Mouse (Mus musculus) embryonic facial prominence, embryonic 13.5 days (tissue): ENCODE data around the gene Spef1. TPM values are rescaled to one million over a fixed set of nuclear protein-coding genes. Genes with fewer than 3 reads are reported as not detected.

Experiments
- ATAC-seq: fragments of 200-750 bp; cut with Nextera tagmentation; 2 replicates; pipeline ENCODE4 v1.8.0; 2017; ENCODE audit warnings: low read depth; ENCODE audit not compliant: insufficient number of reproducible peaks, insufficient read depth, low FRiP score, low TSS enrichment
- H3K27ac ChIP-seq: fragments of 300-500 bp; sonication (generic); 2 replicates; pipeline ENCODE4 v1.5.1; 2015; ENCODE audit warnings: moderate library complexity, mild to moderate bottlenecking, inconsistent platforms
- H3K27me3 ChIP-seq: fragments of 300-500 bp; sonication (generic); 2 replicates; pipeline ENCODE4 v1.6.1; 2015; ENCODE audit warnings: mild to moderate bottlenecking, inconsistent platforms
- H3K36me3 ChIP-seq: fragments of 300-500 bp; sonication (generic); 2 replicates; pipeline ENCODE4 v1.6.1; 2015; ENCODE audit warnings: mild to moderate bottlenecking, inconsistent platforms
- H3K4me1 ChIP-seq: fragments of 300-500 bp; sonication (generic); 2 replicates; pipeline ENCODE4 v1.6.1; 2015; ENCODE audit warnings: inconsistent platforms
- H3K4me2 ChIP-seq: fragments of 300-500 bp; sonication (generic); 2 replicates; pipeline ENCODE4 v1.6.1; 2015; ENCODE audit warnings: moderate library complexity, mild to moderate bottlenecking, inconsistent platforms
- H3K4me3 ChIP-seq: fragments of 300-500 bp; sonication (generic); 2 replicates; pipeline ENCODE4 v1.5.1; 2015; ENCODE audit warnings: mild to moderate bottlenecking, inconsistent platforms
- H3K9ac ChIP-seq: fragments of 300-500 bp; sonication (generic); 2 replicates; pipeline ENCODE4 v1.6.1; 2015; ENCODE audit warnings: mild to moderate bottlenecking, inconsistent platforms
- H3K9me3 ChIP-seq: fragments of 300-500 bp; sonication (generic); 2 replicates; pipeline ENCODE4 v1.6.1; 2016; ENCODE audit warnings: inconsistent platforms
- WGBS: fragments of 180-500 bp; shearing (Covaris S2); methylation state at CpG from one replicate; pipeline ENCODE4 v1.1.7; 2015; ENCODE audit warnings: mixed read lengths; 5-methylcytosine and 5-hydroxymethylcytosine counted together
- polyA plus RNA-seq: library from polyadenylated mRNA; unstranded; fragments of >200 nt; fragmentation: Nextera tagmentation; extraction: Ambion mirVana; gene quantifications from 2 replicates; pipeline ENCODE4 v1.2.1, GENCODE M21; 2015

The Spef1 gene
- polyA plus RNA-seq, 1 experiment from 2014 or later, result 4.4 TPM

DNA sequence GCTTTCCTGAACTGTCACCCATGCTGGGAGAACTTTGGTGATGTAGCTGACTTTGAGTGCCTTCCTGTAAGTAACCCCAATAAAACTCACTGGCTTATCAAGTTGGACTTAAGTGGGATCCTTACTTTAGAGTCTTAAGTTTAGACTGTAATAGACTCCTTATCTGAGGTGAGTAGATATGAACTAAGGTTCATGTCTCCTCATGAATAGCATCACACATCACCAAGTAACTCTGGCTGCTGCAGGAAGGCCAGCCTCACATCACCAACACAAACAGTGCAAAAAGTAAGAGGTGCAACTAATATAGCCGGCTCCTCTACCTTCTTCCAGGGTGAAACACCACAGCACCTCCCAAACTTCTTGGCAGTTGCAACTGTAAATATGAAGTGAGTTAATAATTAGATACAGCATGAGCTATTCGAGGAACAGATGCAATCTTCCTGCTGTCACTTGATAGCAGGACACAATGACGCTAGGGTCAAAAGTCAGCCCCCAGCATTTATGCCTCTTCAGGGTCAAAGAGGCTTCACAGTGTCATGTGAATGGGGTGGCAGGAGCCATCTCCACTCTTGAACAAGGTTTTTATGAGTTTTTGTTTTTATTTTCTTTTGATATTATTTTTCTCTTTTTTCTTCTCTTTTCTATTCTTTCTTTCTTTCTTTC is 34.9 kb upstream of the Spef1 start:
- Histone ChIP-seq H3K4me2 (no peak overlapping the region), H3K4me3 (no peak overlapping the region), H3K9ac (no peak overlapping the region), H3K27me3 (no peaks in the 10 kb centered on the region), H3K9me3 (no peaks in the 10 kb centered on the region), H3K4me1 (no peaks in the 10 kb centered on the region), H3K27ac (no peak overlapping the region), H3K36me3 (no peaks in the 10 kb centered on the region)
- no peak for ATAC-seq
- 65% methylated on average over 3 of the region's 3 CpGs for WGBS

DNA sequence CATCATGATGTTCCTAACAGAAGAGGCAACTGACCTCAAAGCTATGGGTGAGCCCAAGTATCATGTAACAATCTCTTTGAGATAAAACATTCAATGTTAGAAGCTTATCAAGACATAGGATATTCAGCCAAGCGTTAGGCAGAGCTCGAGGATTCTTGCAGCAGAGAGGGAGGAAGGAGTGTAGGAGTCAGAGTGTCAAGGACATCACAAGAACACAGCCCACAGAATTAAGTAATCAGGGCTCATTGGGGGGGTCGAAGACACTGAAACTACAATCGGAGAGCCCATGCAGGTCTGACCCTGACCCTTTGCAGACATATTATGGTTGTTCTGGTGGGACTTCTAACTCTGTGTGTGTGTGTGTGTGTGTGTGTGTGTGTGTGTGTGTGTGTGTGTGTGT is 32.9 kb upstream of the Spef1 start:
- no peak overlapping the region for H3K4me3 ChIP-seq
- 78% methylated on average over 4 of the region's 4 CpGs for WGBS
- H3K27me3 ChIP-seq, result no peaks in the 10 kb centered on the region
- H3K27ac ChIP-seq, result no peak overlapping the region
- H3K9me3 ChIP-seq, result no peaks in the 10 kb centered on the region
- H3K4me1 ChIP-seq, result no peaks in the 10 kb centered on the region
- no peak overlapping the region for H3K9ac ChIP-seq
- no peaks in the 10 kb centered on the region for H3K36me3 ChIP-seq
- ATAC-seq, result no peak
- H3K4me2 ChIP-seq, result no peak overlapping the region

GRCm38 (mm10) chr2:131215941-131216858 is 29.1 kb upstream of the Spef1 start:
- no peak for ATAC-seq
- Histone ChIP-seq H3K4me3 (no peak overlapping the region), H3K36me3 (peaks cover 22% of the 10 kb centered on the region), H3K27ac (no peak overlapping the region), H3K4me2 (no peak overlapping the region), H3K4me1 (peaks cover 2% of the 10 kb centered on the region), H3K9me3 (no peaks in the 10 kb centered on the region), H3K9ac (no peak overlapping the region), H3K27me3 (no peaks in the 10 kb centered on the region)
- WGBS, result 86% methylated on average over 7 of the region's 7 CpGs

- no peaks in the 10 kb centered on the region for H3K9me3 ChIP-seq
- peak overlapping the region; percentile 27; the same call in 1 of the 2 replicates for H3K9ac ChIP-seq
- no peak for ATAC-seq
- no peak overlapping the region for H3K4me3 ChIP-seq
- 77% methylated on average over 7 of the region's 7 CpGs for WGBS
- no peak overlapping the region for H3K4me2 ChIP-seq
- H3K27me3 ChIP-seq, result no peaks in the 10 kb centered on the region
- peaks cover 22% of the 10 kb centered on the region for H3K36me3 ChIP-seq
- H3K27ac ChIP-seq, result no peak overlapping the region
- H3K4me1 ChIP-seq, result peaks cover 12% of the 10 kb centered on the region
Observed at GRCm38 (mm10) chr2:131213773-131214172, 26.7 kb upstream of the Spef1 start.

DNA sequence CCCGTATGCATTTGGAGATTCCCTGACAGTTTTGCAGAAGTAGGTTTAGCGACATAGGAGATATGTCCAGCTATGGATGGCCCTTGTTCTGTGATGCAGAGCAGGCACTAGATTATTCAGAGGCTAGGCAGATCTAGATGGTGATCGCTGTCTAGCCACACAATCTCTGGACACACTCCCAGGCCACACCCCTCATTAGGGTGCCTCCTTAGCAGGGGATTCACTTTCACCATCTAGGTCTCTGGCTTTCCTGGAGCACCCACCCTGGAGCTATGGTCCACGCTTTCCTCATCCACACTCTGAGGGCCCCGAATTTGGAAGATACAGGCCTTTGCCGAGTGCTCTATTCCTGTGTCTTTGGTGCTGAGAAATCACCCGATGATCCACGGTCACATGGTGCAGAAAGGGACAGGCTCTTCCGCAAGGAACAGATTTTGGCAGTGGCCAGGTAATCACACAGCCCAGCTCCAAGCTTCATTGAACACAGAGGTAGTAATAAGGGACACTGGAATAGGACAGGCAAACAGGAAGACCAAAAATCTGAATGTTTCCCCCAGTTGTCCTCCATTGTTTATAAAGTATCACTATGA is 24.0 kb upstream of the Spef1 start:
- Histone ChIP-seq H3K9ac (peak overlapping the region; percentile 77), H3K4me1 (peaks cover 12% of the 10 kb centered on the region), H3K27me3 (no peaks in the 10 kb centered on the region), H3K4me2 (peak overlapping the region; percentile 59), H3K36me3 (peaks cover 22% of the 10 kb centered on the region), H3K4me3 (peak overlapping the region; percentile 57), H3K27ac (peak overlapping the region; percentile 85; the same call in 1 of the 2 replicates), H3K9me3 (no peaks in the 10 kb centered on the region)
- ATAC-seq, result no peak
- WGBS, result 65% methylated on average over 9 of the region's 9 CpGs

DNA sequence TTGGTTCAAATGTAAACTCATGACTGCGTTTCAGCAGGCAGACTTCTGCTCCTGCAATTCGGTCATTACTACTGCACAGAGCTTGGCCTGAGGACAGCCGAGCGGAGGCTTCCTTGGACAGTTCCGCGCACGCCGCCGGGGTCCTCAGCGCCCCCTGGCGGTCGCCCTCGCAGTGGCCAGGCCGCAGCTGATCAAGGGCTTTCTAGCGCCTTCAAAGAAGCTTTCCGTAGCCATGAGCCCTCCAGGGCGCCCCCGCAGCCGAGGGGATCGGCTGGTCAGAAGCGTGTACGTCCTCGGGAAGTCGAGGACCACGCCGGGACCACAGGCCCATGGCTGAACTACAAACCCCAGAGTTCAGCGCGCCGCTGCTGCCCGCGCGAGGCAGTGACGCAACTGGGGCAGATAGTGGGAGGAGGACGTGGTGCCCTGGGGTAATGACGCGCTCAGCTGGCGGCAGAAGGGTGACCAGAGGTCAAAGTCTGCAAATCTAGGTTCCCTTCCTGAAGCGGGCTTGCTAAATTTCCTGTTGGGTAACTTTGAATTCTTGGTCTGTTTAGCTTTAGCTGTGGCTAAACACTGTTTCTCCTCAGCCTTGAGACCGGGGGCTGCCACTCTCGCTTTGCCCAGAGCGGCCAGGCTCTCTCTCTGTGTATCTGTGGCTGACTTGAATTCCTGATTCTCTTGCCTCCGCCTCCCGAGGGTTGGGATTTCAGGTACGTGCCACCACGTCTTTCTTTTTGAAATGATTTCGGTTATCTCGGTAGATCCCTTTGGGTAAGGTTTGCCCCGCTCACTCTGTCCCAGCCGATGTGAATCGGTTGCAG is 23.1 kb upstream of the Spef1 start:
- Histone ChIP-seq H3K9me3 (no peaks in the 10 kb centered on the region), H3K9ac (peak overlapping the region; percentile 77), H3K4me3 (peak overlapping the region; percentile 57), H3K27me3 (no peaks in the 10 kb centered on the region), H3K27ac (peak overlapping the region; percentile 85), H3K36me3 (peaks cover 22% of the 10 kb centered on the region), H3K4me2 (peak overlapping the region; percentile 59), H3K4me1 (peaks cover 17% of the 10 kb centered on the region)
- 1% methylated on average over 50 of the region's 50 CpGs for WGBS
- peak; percentile 93 for ATAC-seq

DNA sequence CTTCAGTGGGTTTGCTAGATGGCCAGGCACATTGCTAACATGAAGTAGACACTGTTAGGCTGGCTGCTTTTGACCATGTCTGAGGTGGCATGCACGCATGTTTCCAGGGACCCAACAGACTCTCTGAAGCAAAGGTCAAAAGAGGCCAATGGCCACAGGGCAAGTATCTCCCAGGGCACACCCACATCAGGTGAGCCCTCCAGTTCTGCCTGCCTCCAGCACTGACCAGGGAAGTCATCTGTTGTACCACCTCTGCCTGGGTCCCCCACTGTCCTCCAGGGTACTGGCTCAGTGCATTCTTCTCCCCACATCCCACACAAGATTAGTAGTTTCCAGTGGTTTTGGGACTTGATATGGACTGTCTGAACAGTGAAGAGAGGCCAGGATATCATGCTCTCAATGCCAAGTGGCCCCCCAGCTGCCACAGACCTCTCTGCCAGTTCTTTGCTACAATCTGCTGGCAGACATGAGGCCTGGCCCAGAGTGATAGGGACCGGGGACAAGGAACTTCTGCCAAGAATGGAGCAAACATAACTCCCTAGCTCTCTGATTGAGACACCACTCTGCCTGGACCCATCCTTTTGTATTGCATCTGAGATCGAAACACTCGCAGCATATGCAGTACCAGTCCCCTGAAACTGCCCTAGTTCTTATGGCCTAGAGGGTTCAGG is 22.2 kb upstream of the Spef1 start:
- H3K27me3 ChIP-seq, result no peaks in the 10 kb centered on the region
- peaks cover 15% of the 10 kb centered on the region for H3K36me3 ChIP-seq
- no peak for ATAC-seq
- 69% methylated on average over 4 of the region's 4 CpGs for WGBS
- H3K9me3 ChIP-seq, result no peaks in the 10 kb centered on the region
- H3K27ac ChIP-seq, result peak overlapping the region; percentile 85; the same call in 1 of the 2 replicates
- H3K9ac ChIP-seq, result peak overlapping the region; percentile 77
- H3K4me1 ChIP-seq, result peaks cover 25% of the 10 kb centered on the region
- peak overlapping the region; percentile 57 for H3K4me3 ChIP-seq
- H3K4me2 ChIP-seq, result peak overlapping the region; percentile 59

GRCm38 (mm10) chr2:131208356-131208755 is 21.3 kb upstream of the Spef1 start:
- Histone ChIP-seq H3K4me3 (no peak overlapping the region), H3K4me1 (peaks cover 30% of the 10 kb centered on the region), H3K27ac (no peak overlapping the region), H3K9me3 (no peaks in the 10 kb centered on the region), H3K9ac (no peak overlapping the region), H3K4me2 (no peak overlapping the region), H3K27me3 (no peaks in the 10 kb centered on the region), H3K36me3 (peaks cover 11% of the 10 kb centered on the region)
- 95% methylated on average over 2 of the region's 2 CpGs for WGBS
- ATAC-seq, result no peak

DNA sequence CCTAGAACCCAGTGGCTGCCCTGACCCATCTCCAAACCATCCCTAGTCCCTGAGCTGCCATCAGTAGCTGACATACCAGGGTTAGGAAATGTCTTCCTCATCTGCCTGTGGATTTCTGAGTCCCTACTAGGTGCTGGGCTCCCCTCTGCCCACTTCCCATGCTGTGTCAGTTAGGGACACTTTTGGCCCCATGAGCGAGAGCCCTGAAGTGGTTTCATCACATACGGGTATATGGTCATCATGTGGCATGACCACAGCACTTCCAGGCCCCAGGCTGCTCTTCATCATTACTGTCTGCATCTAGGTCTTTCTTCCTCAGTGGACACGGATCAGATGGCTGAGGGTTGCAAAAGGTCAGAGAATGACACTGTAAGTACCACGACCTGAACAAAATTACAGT is 19.7 kb upstream of the Spef1 start, which contains the start of gene Ap5s1:
Ap5s1 (plus strand) TSS at position 301 of the 400 bp plus-strand sequence.
- H3K27ac ChIP-seq, result no peak within 1 kb of the TSS
- no peak for ATAC-seq
- H3K4me3 ChIP-seq, result no peak within 1 kb of the TSS
- H3K9me3 ChIP-seq, result no peaks in the 10 kb centered on the region
- H3K4me1 ChIP-seq, result peaks cover 30% of the 10 kb centered on the region
- 80% methylated on average over 4 of the region's 4 CpGs for WGBS
- no peak within 1 kb of the TSS for H3K9ac ChIP-seq
- no peaks in the 10 kb centered on the region for H3K36me3 ChIP-seq
- H3K4me2 ChIP-seq, result no peak within 1 kb of the TSS
- H3K27me3 ChIP-seq, result no peaks in the 10 kb centered on the region

GRCm38 (mm10) chr2:131205521-131206182 is 18.6 kb upstream of the Spef1 start:
- 78% methylated on average over 8 of the region's 8 CpGs for WGBS
- no peak for ATAC-seq
- H3K4me2 ChIP-seq, result no peak overlapping the region
- H3K4me1 ChIP-seq, result peaks cover 25% of the 10 kb centered on the region
- H3K36me3 ChIP-seq, result 0 out of 2 replicates have a peak, but pooled peaks cover 5% of the 10 kb centered on the region
- no peak overlapping the region for H3K9ac ChIP-seq
- no peak overlapping the region for H3K4me3 ChIP-seq
- H3K9me3 ChIP-seq, result no peaks in the 10 kb centered on the region
- H3K27ac ChIP-seq, result peak overlapping the region; percentile 91; the same call in 1 of the 2 replicates
- no peaks in the 10 kb centered on the region for H3K27me3 ChIP-seq
